In the genomic region with DNA sequence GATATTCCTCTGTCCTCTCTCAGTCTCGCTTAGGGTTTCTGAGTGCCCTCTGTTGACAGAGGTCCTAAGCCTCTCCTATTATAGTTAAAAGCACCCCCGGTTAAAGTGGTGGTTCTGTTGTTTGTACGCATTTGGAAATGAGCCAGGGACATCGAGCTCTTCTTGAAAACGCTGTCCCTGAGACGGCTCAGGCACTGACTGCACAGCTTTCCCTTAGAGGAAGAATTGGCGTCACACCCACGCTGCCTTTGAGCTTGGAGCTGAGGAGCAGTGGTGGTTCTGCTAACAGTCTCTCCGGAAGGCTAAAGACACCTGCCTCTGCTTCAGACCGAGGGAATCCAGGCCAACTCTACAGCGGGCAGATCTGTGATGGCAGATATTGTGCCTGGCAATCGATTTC, we compare ENCODE assay signal across 19 mouse cellular contexts. TPM values are rescaled to one million over a fixed set of nuclear protein-coding genes. Genes with fewer than 3 reads are reported as not detected.
A peak's percentile ranks its signal among the peaks of the same experiment; 100 is the strongest.
DNase-seq lines count a peak whose midpoint lies in the region; ATAC-seq and TF ChIP-seq lines count a peak whose summit lies in the region.
"Had no signal": no experiment of that assay in that cellular context is flagged by ENCODE, and none has a peak within 500 bp of the region (broad histone marks: within the 10 kb centered on the region; RNA-seq: fewer than 3 reads in every experiment).

No protein-coding gene starts in this region.

- no peaks in the 10 kb centered on the region for H3K36me3 ChIP-seq in heart, embryonic 13.5 days
- H3K36me3 ChIP-seq in heart, adult 2 months (ENCODE audit: control insufficient read depth, insufficient read depth, low read length) = no peaks in the 10 kb centered on the region
- H3K36me3 ChIP-seq in lung, embryonic 14.5 days (ENCODE audit: insufficient read depth) = no peaks in the 10 kb centered on the region
- H3K36me3 ChIP-seq: hindbrain, embryonic 10.5 days; neural tube, embryonic 13.5 days had no signal

- intact Hi-C loops in heart, adult 2 months (cut with DNase I) = no loop called here

- 0 out of 2 replicates have a peak overlapping the region, but pooled peaks have one; percentile 20 for H3K27ac ChIP-seq in heart, embryonic 13.5 days (replicated peaks)
- H3K27ac ChIP-seq in heart, adult 2 months = no peak overlapping the region
- no peak overlapping the region for H3K27ac ChIP-seq in lung, embryonic 14.5 days (ENCODE audit: low read depth)
- H3K27ac ChIP-seq: hindbrain, embryonic 10.5 days; left cerebral cortex, adult 2 months; neural tube, embryonic 13.5 days had no signal

- 38% methylated on average over 12 of the region's 12 CpGs for WGBS in heart, embryonic 13.5 days
- whole genome bisulfite sequencing in heart, adult 2 months = 38% methylated on average over 12 of the region's 12 CpGs
- 43% methylated on average over 12 of the region's 12 CpGs for whole genome bisulfite sequencing in lung, embryonic 14.5 days

- peak; percentile 24 to 25 for DNase-seq in cerebellum, postnatal 14 days
- no peak for DNase-seq in cerebellum, postnatal 36 days
- DNase-seq in heart, adult 2 months = no peak
- peak; percentile 52 for DNase-seq in lung, embryonic 14.5 days
- no peak for DNase-seq in lung, postnatal 14 days
- peak; percentile 83 for DNase-seq in brain, adult 2 months (ENCODE audit: low read depth, low spot score)
- no peak for DNase-seq in kidney, postnatal 25 days
- DNase-seq: kidney, postnatal 10 days; thymus, postnatal 25 days had no signal

- no peak for TF ChIP-seq EP300 in heart, adult 2 months (IDR thresholded peaks at IDR 0.05; ENCODE audit: insufficient read depth, low read depth, low read length)

- peak overlapping the region; percentile 61 for H3K9ac ChIP-seq in heart, embryonic 13.5 days
- no peak overlapping the region for H3K9ac ChIP-seq in heart, adult 2 months (ENCODE audit: low read depth, low read length)
- H3K9ac ChIP-seq in lung, embryonic 14.5 days = no peak overlapping the region
- H3K9ac ChIP-seq: neural tube, embryonic 13.5 days had no signal

- H3K9me3 ChIP-seq in heart, embryonic 13.5 days = no peaks in the 10 kb centered on the region
- no peaks in the 10 kb centered on the region for H3K9me3 ChIP-seq in lung, embryonic 14.5 days (ENCODE audit: low read depth, low read length)
- H3K9me3 ChIP-seq: hindbrain, embryonic 10.5 days; neural tube, embryonic 13.5 days had no signal

- no peak for TF ChIP-seq CTCF in heart, adult 2 months (IDR thresholded peaks at IDR 0.05)
- TF ChIP-seq CTCF in lung, embryonic 14.5 days (IDR thresholded peaks at IDR 0.05; ENCODE audit: low read depth) = no peak

- H3K4me3 ChIP-seq in heart, embryonic 13.5 days = peak overlapping the region; percentile 16; the same call in 1 of the 2 replicates
- no peak overlapping the region for H3K4me3 ChIP-seq in heart, adult 2 months
- no peak overlapping the region for H3K4me3 ChIP-seq in lung, embryonic 14.5 days (ENCODE audit: low read depth, low read length)
- H3K4me3 ChIP-seq: hindbrain, embryonic 10.5 days; left cerebral cortex, adult 2 months; neural tube, embryonic 13.5 days had no signal

- H3K4me2 ChIP-seq in heart, embryonic 13.5 days = peak overlapping the region; percentile 42
- no peak overlapping the region for H3K4me2 ChIP-seq in lung, embryonic 14.5 days
- H3K4me2 ChIP-seq: liver, embryonic 11.5 days; neural tube, embryonic 13.5 days had no signal

- no peak for ATAC-seq in heart, embryonic 13.5 days (ENCODE audit: extremely low read depth, insufficient number of reproducible peaks, low FRiP score, low TSS enrichment)
- no peak for ATAC-seq in lung, embryonic 14.5 days (ENCODE audit: insufficient read depth)
- ATAC-seq: intestine, embryonic 16.5 days had no signal

- TF ChIP-seq POLR2A in heart, adult 2 months (IDR thresholded peaks at IDR 0.05; ENCODE audit: insufficient read depth, low read depth, low read length) = no peak

- no peaks in the 10 kb centered on the region for H3K27me3 ChIP-seq in heart, embryonic 13.5 days (replicated peaks)
- no peaks in the 10 kb centered on the region for H3K27me3 ChIP-seq in heart, adult 2 months (ENCODE audit: control insufficient read depth, insufficient read depth, low read length)
- H3K27me3 ChIP-seq in lung, embryonic 14.5 days (ENCODE audit: insufficient read depth, low read length) = no peaks in the 10 kb centered on the region
- H3K27me3 ChIP-seq: neural tube, embryonic 13.5 days had no signal

- H3K4me1 ChIP-seq in heart, embryonic 13.5 days = peaks cover 37% of the 10 kb centered on the region
- H3K4me1 ChIP-seq in heart, adult 2 months (ENCODE audit: control insufficient read depth, insufficient read depth, low read length) = peaks cover 6% of the 10 kb centered on the region
- 0 out of 2 replicates have a peak, but pooled peaks cover 3% of the 10 kb centered on the region for H3K4me1 ChIP-seq in lung, embryonic 14.5 days (ENCODE audit: insufficient read depth)

- no peaks in the 10 kb centered on the region for H3K79me2 ChIP-seq in heart, adult 2 months (replicated peaks; ENCODE audit: control insufficient read depth, insufficient read depth, low read length)

RNA-seq across cellular contexts. Expression of a gene that starts 14.9 kb away (rescaled TPM):
- polyA plus RNA-seq in heart, embryonic 13.5 days (2015; fragmentation: Nextera tagmentation; extraction: Ambion mirVana) = 0.19 and 0.47 TPM in 2 replicates
- total RNA-seq in heart, adult 2 months (2021) = 1 to 10 TPM; 5.8 to 5.9 TPM
- 3.2 and 6.7 TPM in 2 replicates for polyA plus RNA-seq in heart, adult 2 months (2012; rRNA removed)
- polyA plus RNA-seq in lung, embryonic 14.5 days (2014; fragmentation: Nextera tagmentation; extraction: Ambion mirVana) = 0.11 and 0.39 TPM in 2 replicates
- total RNA-seq: MEL had no signal
- polyA plus RNA-seq: hindbrain, embryonic 10.5 days; intestine, embryonic 16.5 days; liver, embryonic 11.5 days; neural tube, embryonic 13.5 days had no signal

RNA-seq across cellular contexts. Expression of a gene that starts 28.6 kb away (rescaled TPM):
- not detected in 2 replicates for polyA plus RNA-seq in heart, embryonic 13.5 days (2015; fragmentation: Nextera tagmentation; extraction: Ambion mirVana)
- total RNA-seq in heart, adult 2 months (2021) = not detected
- polyA plus RNA-seq in heart, adult 2 months (2012; rRNA removed) = not detected in 2 replicates
- not detected in 2 replicates for polyA plus RNA-seq in lung, embryonic 14.5 days (2014; fragmentation: Nextera tagmentation; extraction: Ambion mirVana)
- total RNA-seq: left cerebral cortex, adult 2 months; MEL; midbrain, postnatal 0 days had no signal
- polyA plus RNA-seq: cortical plate, adult 2 months; frontal cortex, adult 2 months; hindbrain, embryonic 10.5 days; intestine, embryonic 16.5 days; liver, embryonic 11.5 days; midbrain, postnatal 0 days; neural tube, embryonic 13.5 days had no signal

RNA-seq across cellular contexts. Expression of a gene that starts 44.2 kb away (rescaled TPM):
- polyA plus RNA-seq in heart, embryonic 13.5 days (2015; fragmentation: Nextera tagmentation; extraction: Ambion mirVana) = 56.8 and 65.1 TPM in 2 replicates
- total RNA-seq in heart, adult 2 months (2021) = 100 to 1,000 TPM; 148 to 208 TPM
- polyA plus RNA-seq in heart, adult 2 months (2012; rRNA removed) = 266 and 368 TPM in 2 replicates
- polyA plus RNA-seq in lung, embryonic 14.5 days (2014; fragmentation: Nextera tagmentation; extraction: Ambion mirVana) = 0.17 and 0.47 TPM in 2 replicates
- total RNA-seq: left cerebral cortex, adult 2 months; MEL; midbrain, postnatal 0 days had no signal
- polyA plus RNA-seq: frontal cortex, adult 2 months; hindbrain, embryonic 10.5 days; intestine, embryonic 16.5 days; midbrain, postnatal 0 days; neural tube, embryonic 13.5 days had no signal

RNA-seq across cellular contexts. Expression of a gene that starts 50.4 kb away (rescaled TPM):
- 54.1 and 62.4 TPM in 2 replicates for polyA plus RNA-seq in heart, embryonic 13.5 days (2015; fragmentation: Nextera tagmentation; extraction: Ambion mirVana)
- 100 to 1,000 TPM in 1 of 2 experiments, 10 to 100 TPM in 1; 80.3 to 100 TPM for total RNA-seq in heart, adult 2 months (2021)
- polyA plus RNA-seq in heart, adult 2 months (2012; rRNA removed) = 168 and 181 TPM in 2 replicates
- 30.1 TPM in 2 replicates for polyA plus RNA-seq in lung, embryonic 14.5 days (2014; fragmentation: Nextera tagmentation; extraction: Ambion mirVana)

Comparison
In these comparisons a context has a peak if more than half of its experiments do, and no peak if none do; other contexts are left out.
1. DNase-seq: peak in cerebellum, postnatal 14 days (2 of 2), lung, embryonic 14.5 days (single experiment) and brain, adult 2 months (single experiment); none in cerebellum, postnatal 36 days (0 of 2), heart, adult 2 months (0 of 2), lung, postnatal 14 days (single experiment) and kidney, postnatal 25 days (0 of 2).
2. RNA of a gene that starts 44.2 kb away (polyA plus RNA-seq): 266 to 368 TPM in heart, adult 2 months and 56.8 to 65.1 TPM in heart, embryonic 13.5 days; 0.17 to 0.47 TPM in lung, embryonic 14.5 days; every median in the first group is over 10 times any median in the second.